Mouse (Mus musculus) cerebellum, adult 2 months (tissue): Measurements from ENCODE around the gene Rbms3.

Source experiments
- CTCF ChIP-seq: fragments of 200-500 bp; IDR thresholded peaks from 2 replicates; pipeline ENCODE4 v1.5.1; 2011; ENCODE audit warnings: low read depth, mild to moderate bottlenecking, control low read depth, low read length, moderate library complexity, borderline replicate concordance; ENCODE audit not compliant: insufficient read depth
- POLR2A ChIP-seq: fragments of 200-500 bp; IDR thresholded peaks from 2 replicates; pipeline ENCODE4 v1.6.1; 2011; ENCODE audit warnings: low read length, control low read depth, borderline replicate concordance; ENCODE audit not compliant: insufficient read depth

DNA sequence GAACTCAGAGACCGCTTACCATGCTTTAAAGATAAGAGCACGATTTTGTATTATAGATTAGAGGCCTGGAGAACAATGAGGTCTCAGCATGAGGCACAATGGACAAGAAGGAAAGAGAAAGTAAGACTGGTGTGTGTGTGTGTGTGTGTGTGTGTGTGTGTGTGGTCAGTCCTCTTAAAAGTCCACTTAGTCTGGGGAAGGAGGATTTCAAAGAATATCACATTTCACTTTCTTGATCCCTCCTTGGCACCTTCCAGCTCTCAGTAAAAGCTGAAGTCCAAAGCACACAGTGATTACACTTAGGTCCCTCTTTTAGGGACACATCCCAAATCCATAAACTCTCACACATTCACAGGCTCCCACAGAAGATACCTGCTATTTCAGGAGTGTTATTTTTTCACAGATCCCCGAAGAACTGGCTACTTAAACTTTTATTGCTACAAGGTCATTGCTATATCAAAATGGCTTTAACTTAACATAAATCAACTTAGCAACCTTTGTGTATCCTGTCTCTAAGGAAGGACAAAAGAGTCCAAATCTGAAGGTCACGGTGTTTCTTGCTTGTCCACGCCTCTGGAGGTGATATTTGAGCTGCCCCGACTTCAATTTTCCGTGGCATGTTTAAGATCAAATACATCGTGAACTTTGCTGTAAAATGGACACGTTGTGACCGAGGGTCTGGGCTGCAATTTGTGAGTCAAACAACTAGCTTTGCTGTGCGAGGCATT lies 880.7 kb downstream of the Rbms3 start:
- TF ChIP-seq POLR2A (no peak), CTCF (no peak)
